Mouse (Mus musculus) midbrain, embryonic 15.5 days (tissue): ENCODE results near the gene Mrpl18. TPM values are rescaled to one million over a fixed set of nuclear protein-coding genes. Genes with fewer than 3 reads are reported as not detected.
"Not testable (repeated sequence)": the region's sequence is repeated elsewhere in the genome, so short reads cannot be mapped to it uniquely, and the experiment has no call there.

Experiments
- ATAC-seq: fragments of 200-750 bp; cut with Nextera tagmentation; replicated peaks from 2 replicates; pipeline ENCODE4 v1.8.0; 2017; ENCODE audit warnings: moderate TSS enrichment
- H3K27ac ChIP-seq: fragments of 300-500 bp; sonication (generic); 2 replicates; pipeline ENCODE4 v1.5.1; 2015; ENCODE audit warnings: mild to moderate bottlenecking, inconsistent platforms
- H3K27me3 ChIP-seq: fragments of 300-500 bp; sonication (generic); replicated peaks from 2 replicates; pipeline ENCODE4 v1.6.1; 2015; ENCODE audit warnings: inconsistent platforms
- H3K36me3 ChIP-seq: fragments of 300-500 bp; sonication (generic); replicated peaks from 2 replicates; pipeline ENCODE4 v1.6.1; 2015; ENCODE audit warnings: inconsistent platforms
- H3K4me1 ChIP-seq: fragments of 300-500 bp; sonication (generic); 2 replicates; pipeline ENCODE4 v1.6.1; 2015; ENCODE audit warnings: inconsistent platforms
- H3K4me2 ChIP-seq: fragments of 300-500 bp; sonication (generic); 2 replicates; pipeline ENCODE4 v1.6.1; 2015; ENCODE audit warnings: inconsistent platforms, mild to moderate bottlenecking, moderate library complexity
- H3K4me3 ChIP-seq: fragments of 300-500 bp; sonication (generic); 2 replicates; pipeline ENCODE4 v1.5.1; 2015; ENCODE audit warnings: mild to moderate bottlenecking, inconsistent platforms
- H3K9ac ChIP-seq: fragments of 300-500 bp; sonication (generic); 2 replicates; pipeline ENCODE4 v1.6.1; 2015; ENCODE audit warnings: mild to moderate bottlenecking, inconsistent platforms
- H3K9me3 ChIP-seq: fragments of 300-500 bp; sonication (generic); 2 replicates; pipeline ENCODE4 v1.6.1; 2016; ENCODE audit warnings: inconsistent platforms
- WGBS: fragments of 180-500 bp; shearing (Covaris S2); methylation state at CpG from one replicate; pipeline ENCODE4 v1.1.7; 2015; ENCODE audit warnings: mixed read lengths; 5-methylcytosine and 5-hydroxymethylcytosine counted together
- polyA plus RNA-seq: library from polyadenylated mRNA; unstranded; fragments of >200 nt; fragmentation: Nextera tagmentation; extraction: Ambion mirVana; gene quantifications from 2 replicates; pipeline ENCODE4 v1.2.1, GENCODE M21; 2015

The Mrpl18 gene
- polyA plus RNA-seq, 1 experiment from 2014 or later: 113 TPM

- H3K36me3 ChIP-seq: peaks cover 16% of the 10 kb centered on the region; the same call in 1 of the 2 replicates
- no peak overlapping the region for H3K9ac ChIP-seq
- no peak for ATAC-seq
- no peak overlapping the region for H3K27ac ChIP-seq
- H3K4me3 ChIP-seq: no peak overlapping the region
- 91% methylated on average over 4 of the region's 4 CpGs for WGBS
- no peak overlapping the region for H3K4me2 ChIP-seq
- H3K27me3 ChIP-seq: no peaks in the 10 kb centered on the region
- H3K4me1 ChIP-seq: no peaks in the 10 kb centered on the region
- no peaks in the 10 kb centered on the region for H3K9me3 ChIP-seq
Observed at GRCm38 (mm10) chr17:12905810-12906209, 10.3 kb downstream of the Mrpl18 start.

GRCm38 (mm10) chr17:12904349-12904748 lies 11.8 kb downstream of the Mrpl18 start:
- Histone ChIP-seq H3K27ac (no peak overlapping the region), H3K36me3 (0 out of 2 replicates have a peak, but pooled peaks cover 11% of the 10 kb centered on the region), H3K4me2 (no peak overlapping the region), H3K4me1 (no peaks in the 10 kb centered on the region), H3K27me3 (no peaks in the 10 kb centered on the region), H3K9me3 (no peaks in the 10 kb centered on the region), H3K9ac (no peak overlapping the region), H3K4me3 (no peak overlapping the region)
- no peak for ATAC-seq
- WGBS: 83% methylated on average over 1 of the region's 1 CpGs

GRCm38 (mm10) chr17:12903372-12904333 lies 12.5 kb downstream of the Mrpl18 start:
- no peak overlapping the region for H3K4me2 ChIP-seq
- no peaks in the 10 kb centered on the region for H3K27me3 ChIP-seq
- no peak overlapping the region for H3K9ac ChIP-seq
- ATAC-seq: no peak
- no peak overlapping the region for H3K27ac ChIP-seq
- H3K4me3 ChIP-seq: no peak overlapping the region
- H3K4me1 ChIP-seq: no peaks in the 10 kb centered on the region
- WGBS: 11% methylated on average over 11 of the region's 12 CpGs
- 0 out of 2 replicates have a peak, but pooled peaks cover 6% of the 10 kb centered on the region for H3K36me3 ChIP-seq
- no peaks in the 10 kb centered on the region for H3K9me3 ChIP-seq

- H3K36me3 ChIP-seq: 0 out of 2 replicates have a peak, but pooled peaks cover 6% of the 10 kb centered on the region
- ATAC-seq: no peak
- no peaks in the 10 kb centered on the region for H3K4me1 ChIP-seq
- H3K4me3 ChIP-seq: no peak overlapping the region
- H3K9me3 ChIP-seq: no peaks in the 10 kb centered on the region
- no peak overlapping the region for H3K9ac ChIP-seq
- H3K27me3 ChIP-seq: no peaks in the 10 kb centered on the region
- H3K4me2 ChIP-seq: no peak overlapping the region
- H3K27ac ChIP-seq: no peak overlapping the region
- 93% methylated on average over 6 of the region's 6 CpGs for WGBS
Observed at GRCm38 (mm10) chr17:12902291-12902690, 13.9 kb downstream of the Mrpl18 start.

- H3K9ac ChIP-seq, H3K9me3 ChIP-seq, H3K4me3 ChIP-seq, H3K4me1 ChIP-seq, H3K27me3 ChIP-seq, H3K36me3 ChIP-seq, H3K4me2 ChIP-seq: not testable (repeated sequence)
- 0 out of 2 replicates have a peak, but pooled peaks have one; percentile 8 for ATAC-seq
- peak overlapping the region; percentile 74 for H3K27ac ChIP-seq
- WGBS: 26% methylated on average over 2 of the region's 2 CpGs
Observed at GRCm38 (mm10) chr17:12898607-12899006, 17.5 kb downstream of the Mrpl18 start.

- peak; percentile 68 for ATAC-seq
- H3K27ac ChIP-seq: peak overlapping the region; percentile 63; the same call in 1 of the 2 replicates
- 84% methylated on average over 5 of the region's 5 CpGs for WGBS
- H3K4me3 ChIP-seq: no peak overlapping the region
- no peak overlapping the region for H3K9ac ChIP-seq
- H3K36me3 ChIP-seq: 0 out of 2 replicates have a peak, but pooled peaks cover 3% of the 10 kb centered on the region
- no peaks in the 10 kb centered on the region for H3K4me1 ChIP-seq
- H3K9me3 ChIP-seq: no peaks in the 10 kb centered on the region
- H3K27me3 ChIP-seq: no peaks in the 10 kb centered on the region
- no peak overlapping the region for H3K4me2 ChIP-seq
Observed at GRCm38 (mm10) chr17:12897674-12898073, 18.5 kb downstream of the Mrpl18 start.

- Histone ChIP-seq H3K27ac (no peak overlapping the region), H3K4me1 (no peaks in the 10 kb centered on the region), H3K36me3 (no peaks in the 10 kb centered on the region), H3K4me2 (no peak overlapping the region), H3K27me3 (no peaks in the 10 kb centered on the region), H3K9ac (no peak overlapping the region), H3K4me3 (no peak overlapping the region), H3K9me3 (no peaks in the 10 kb centered on the region)
- 92% methylated on average over 9 of the region's 9 CpGs for WGBS
- ATAC-seq: no peak
Observed at GRCm38 (mm10) chr17:12892033-12892432, 24.1 kb downstream of the Mrpl18 start.

GRCm38 (mm10) chr17:12891054-12891453 lies 25.1 kb downstream of the Mrpl18 start:
- 82% methylated on average over 4 of the region's 4 CpGs for WGBS

GRCm38 (mm10) chr17:12887021-12887775 lies 28.9 kb downstream of the Mrpl18 start:
- ATAC-seq: no peak
- H3K9ac ChIP-seq: no peak overlapping the region
- H3K4me2 ChIP-seq: no peak overlapping the region
- H3K9me3 ChIP-seq: no peaks in the 10 kb centered on the region
- no peak overlapping the region for H3K4me3 ChIP-seq
- H3K36me3 ChIP-seq: no peaks in the 10 kb centered on the region
- no peaks in the 10 kb centered on the region for H3K4me1 ChIP-seq
- no peaks in the 10 kb centered on the region for H3K27me3 ChIP-seq
- H3K27ac ChIP-seq: no peak overlapping the region
- WGBS: 84% methylated on average over 15 of the region's 15 CpGs

More at GRCm38 (mm10) chr17:12891054-12891453, 25.1 kb downstream of the Mrpl18 start:
- Histone ChIP-seq H3K9ac (no peak overlapping the region), H3K4me3 (no peak overlapping the region), H3K36me3 (no peaks in the 10 kb centered on the region), H3K27ac (no peak overlapping the region), H3K4me1 (no peaks in the 10 kb centered on the region), H3K27me3 (no peaks in the 10 kb centered on the region), H3K9me3 (no peaks in the 10 kb centered on the region), H3K4me2 (no peak overlapping the region)
- no peak for ATAC-seq

- Histone ChIP-seq H3K4me3 (no peak overlapping the region), H3K4me1 (no peaks in the 10 kb centered on the region), H3K36me3 (no peaks in the 10 kb centered on the region), H3K27me3 (no peaks in the 10 kb centered on the region), H3K9ac (no peak overlapping the region), H3K4me2 (no peak overlapping the region), H3K9me3 (no peaks in the 10 kb centered on the region), H3K27ac (no peak overlapping the region)
- WGBS: 43% methylated on average over 6 of the region's 6 CpGs
- ATAC-seq: no peak
Observed at GRCm38 (mm10) chr17:12886620-12887019, 29.5 kb downstream of the Mrpl18 start.

GRCm38 (mm10) chr17:12881216-12881615 lies 34.9 kb downstream of the Mrpl18 start:
- 0 out of 2 replicates have a peak, but pooled peaks cover 4% of the 10 kb centered on the region for H3K4me1 ChIP-seq
- H3K36me3 ChIP-seq: no peaks in the 10 kb centered on the region
- no peak for ATAC-seq
- 84% methylated on average over 1 of the region's 1 CpGs for WGBS
- H3K9ac ChIP-seq: no peak overlapping the region
- H3K4me3 ChIP-seq: no peak overlapping the region
- H3K4me2 ChIP-seq: no peak overlapping the region
- H3K9me3 ChIP-seq: no peaks in the 10 kb centered on the region
- no peaks in the 10 kb centered on the region for H3K27me3 ChIP-seq
- no peak overlapping the region for H3K27ac ChIP-seq

- 0 out of 2 replicates have a peak, but pooled peaks cover 4% of the 10 kb centered on the region for H3K4me1 ChIP-seq
- H3K9ac ChIP-seq: no peak overlapping the region
- WGBS: 4% methylated on average over 14 of the region's 14 CpGs
- peak; percentile 74 for ATAC-seq
- peak overlapping the region; percentile 31 for H3K4me2 ChIP-seq
- H3K4me3 ChIP-seq: no peak overlapping the region
- no peaks in the 10 kb centered on the region for H3K27me3 ChIP-seq
- no peak overlapping the region for H3K27ac ChIP-seq
- no peaks in the 10 kb centered on the region for H3K9me3 ChIP-seq
- H3K36me3 ChIP-seq: no peaks in the 10 kb centered on the region
Observed at GRCm38 (mm10) chr17:12880178-12880577, 36.0 kb downstream of the Mrpl18 start.
